Mouse (Mus musculus) heart, postnatal 36 days (tissue): ENCODE measurements around the gene Slc22a14. TPM values are rescaled to one million over a fixed set of nuclear protein-coding genes. Genes with fewer than 3 reads are reported as not detected.
"Not testable (repeated sequence)": the region's sequence is repeated elsewhere in the genome, so short reads cannot be mapped to it uniquely, and the experiment has no call there.

Experiments
- DNase-seq, 2 experiments: peaks; one replicate each; pipeline ENCODE4 v3.0.0; 2021 to 2022
- intact Hi-C: fragments of 180-260 bp; cut with DNase I; formaldehyde crosslinking; loops from one replicate; pipeline ENCODE4 v1.15.1; 2025
- total RNA-seq, 2 experiments: library from RNA; stranded (reverse); gene quantifications; 2 replicates each; pipeline ENCODE4 v1.2.3; 2021

Slc22a14 gene
- total RNA-seq, 2 experiments from 2014 or later = 0.19 TPM; not detected in 1

DNA sequence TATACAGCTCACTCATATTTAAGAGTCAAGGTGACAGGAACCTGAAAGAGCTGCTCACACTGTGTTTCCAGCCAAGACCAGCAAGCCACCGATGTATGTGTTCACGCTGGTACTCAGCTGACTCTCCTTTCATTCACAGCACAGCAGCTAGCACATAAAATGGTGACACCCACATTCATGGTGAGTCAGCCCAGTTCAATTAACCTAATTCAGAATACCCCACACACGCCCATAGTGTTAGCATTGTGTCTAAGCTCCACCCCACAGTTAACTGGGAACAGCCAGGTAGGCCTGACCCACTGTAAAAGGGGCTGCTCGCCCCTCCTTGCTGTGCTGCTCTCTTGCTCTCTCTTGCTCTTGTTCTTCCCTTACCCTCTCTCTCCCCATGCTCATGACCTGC lies 93.9 kb downstream of the Slc22a14 start:
- intact Hi-C loops = loop anchor here (10.0 kb wide), 1 partner anchor 117 kb away; the partner anchor contains the start of genes Acaa1b and Gm47289
- DNase-seq = no peak

DNA sequence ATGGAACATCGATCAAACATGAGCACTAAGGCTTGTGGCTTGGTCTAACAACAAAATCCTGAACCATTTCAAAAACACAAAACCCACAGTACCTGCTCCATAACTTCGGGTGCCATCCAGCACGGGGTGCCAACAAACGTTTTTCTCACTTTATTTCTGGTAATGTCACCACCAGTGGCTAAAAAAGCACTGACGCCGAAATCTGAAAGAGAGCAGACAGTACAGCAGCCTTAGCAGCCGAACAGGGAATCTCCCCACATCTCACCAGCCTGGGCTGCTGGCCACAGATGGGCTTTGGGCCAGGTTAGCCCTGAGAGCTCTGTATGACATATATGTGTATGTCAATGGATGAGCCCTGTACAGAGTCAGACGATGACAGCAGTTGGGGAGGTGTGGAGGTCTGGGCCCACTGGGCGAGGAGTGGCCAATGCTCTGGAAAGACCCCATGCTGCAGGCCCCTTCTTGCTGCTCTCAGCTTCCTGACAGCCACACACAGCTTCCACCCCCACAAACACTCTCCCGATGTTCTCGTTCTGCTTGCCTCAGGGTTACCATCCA lies 96.7 kb downstream of the Slc22a14 start:
- intact Hi-C loops = no loop called here
- no peak for DNase-seq

DNA sequence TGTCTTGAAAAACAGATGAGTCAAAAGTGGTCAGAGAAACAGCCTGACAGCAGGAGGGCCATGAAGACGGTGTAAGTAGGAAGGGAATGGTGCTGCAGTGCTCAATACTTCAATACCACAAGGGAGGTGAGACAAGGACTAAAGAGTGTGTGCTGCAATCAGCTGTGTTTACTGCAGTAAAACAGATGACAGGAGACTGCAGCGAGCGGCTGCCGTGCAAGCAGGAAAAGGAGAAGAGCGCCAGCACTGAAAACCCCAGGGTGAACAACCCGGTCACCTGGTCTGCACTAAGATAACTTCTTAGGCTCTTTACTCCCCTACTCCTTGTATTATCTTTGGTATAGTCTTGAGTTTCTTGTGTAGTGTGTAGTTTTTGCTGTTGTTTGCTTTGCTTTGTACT lies 97.2 kb downstream of the Slc22a14 start:
- no peak for DNase-seq
- intact Hi-C loops = no loop called here

DNA sequence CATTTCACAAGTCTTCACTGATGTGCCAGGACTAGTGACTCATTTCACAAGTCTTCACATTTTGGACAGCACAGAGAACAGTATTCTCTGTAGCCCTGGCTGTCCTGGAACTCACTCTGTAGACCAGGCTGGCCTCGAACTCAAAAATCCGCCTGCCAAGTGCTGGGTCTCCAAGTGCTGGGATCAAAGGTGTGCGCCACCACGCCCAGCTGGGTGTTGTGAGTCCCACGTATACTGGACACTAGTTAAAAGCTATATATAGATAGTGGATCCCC lies 99.3 kb downstream of the Slc22a14 start:
- DNase-seq, intact Hi-C loops: not testable (repeated sequence)

DNA sequence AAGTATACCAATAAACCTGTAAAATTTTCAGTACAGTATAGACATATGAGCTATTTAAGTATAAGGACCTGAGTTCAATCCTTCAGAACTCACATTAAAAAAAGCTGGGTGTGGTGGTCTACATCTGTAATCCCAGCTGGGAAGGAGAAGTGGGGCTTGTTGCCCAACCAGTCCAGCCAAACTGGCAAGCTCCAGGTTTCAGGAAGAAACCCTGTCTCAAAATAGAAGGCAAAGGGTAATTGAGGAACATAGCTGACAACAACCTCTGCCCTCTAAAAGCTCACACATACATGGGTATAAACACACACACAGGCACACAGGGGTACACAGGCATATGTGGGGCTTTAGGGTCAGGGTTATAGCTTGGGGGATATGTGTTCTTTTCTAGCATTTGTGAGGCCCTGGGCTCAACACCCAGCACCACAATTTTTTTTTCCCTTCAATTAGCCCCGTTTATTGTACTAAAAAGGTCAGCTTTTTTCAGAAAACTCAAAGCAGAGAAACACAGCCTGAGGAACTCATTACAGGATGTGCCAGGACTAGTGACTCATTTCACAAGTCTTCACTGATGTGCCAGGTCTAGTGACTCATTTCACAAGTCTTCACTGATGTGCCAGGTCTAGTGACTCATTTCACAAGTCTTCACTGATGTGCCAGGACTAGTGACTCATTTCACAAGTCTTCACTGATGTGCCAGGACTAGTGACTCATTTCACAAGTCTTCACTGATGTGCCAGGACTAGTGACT lies 99.8 kb downstream of the Slc22a14 start:
- intact Hi-C loops = not testable (repeated sequence)

DNA sequence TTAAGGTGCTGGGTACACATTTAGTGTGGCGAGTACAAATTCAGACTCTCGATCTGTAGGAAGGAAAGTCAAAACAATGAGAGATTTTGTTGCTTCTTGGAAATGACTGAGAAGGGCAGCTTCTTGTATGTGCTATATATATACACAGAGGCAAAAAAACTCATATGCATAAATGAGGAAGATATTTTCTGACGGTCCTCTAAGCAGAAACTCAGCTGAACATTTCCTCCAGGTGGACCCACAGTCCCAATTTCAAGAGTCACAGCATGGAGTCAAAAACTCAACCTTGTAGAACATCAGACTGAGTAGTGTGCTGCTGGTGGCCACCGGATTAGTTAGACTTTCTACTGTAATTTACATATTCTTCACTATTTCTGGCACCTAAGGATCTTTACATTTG lies 102.3 kb downstream of the Slc22a14 start:
- intact Hi-C loops = no loop called here
- no peak for DNase-seq

More for the DNA sequence above, 99.8 kb downstream of the Slc22a14 start:
- not testable (repeated sequence) for DNase-seq

DNA sequence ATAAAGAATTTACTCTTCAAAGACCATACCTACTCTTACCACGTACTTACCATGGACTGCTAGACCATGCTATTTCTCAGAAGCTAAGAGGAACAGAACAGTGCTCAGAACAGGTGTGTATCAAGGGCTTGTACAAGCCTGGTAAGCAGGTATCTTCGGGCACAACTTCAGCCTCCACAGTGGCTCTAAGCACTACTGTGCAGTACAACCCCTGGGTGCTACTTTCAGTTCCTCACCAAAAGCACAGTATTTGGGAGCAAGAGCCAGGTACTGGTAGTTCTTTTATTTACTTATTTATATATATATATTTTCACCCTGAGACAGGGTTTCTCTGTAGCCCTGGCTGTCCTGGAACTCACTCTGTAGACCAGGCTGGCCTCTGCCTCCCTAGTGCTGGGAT lies 104.5 kb downstream of the Slc22a14 start:
- no peak for DNase-seq
- intact Hi-C loops = no loop called here

DNA sequence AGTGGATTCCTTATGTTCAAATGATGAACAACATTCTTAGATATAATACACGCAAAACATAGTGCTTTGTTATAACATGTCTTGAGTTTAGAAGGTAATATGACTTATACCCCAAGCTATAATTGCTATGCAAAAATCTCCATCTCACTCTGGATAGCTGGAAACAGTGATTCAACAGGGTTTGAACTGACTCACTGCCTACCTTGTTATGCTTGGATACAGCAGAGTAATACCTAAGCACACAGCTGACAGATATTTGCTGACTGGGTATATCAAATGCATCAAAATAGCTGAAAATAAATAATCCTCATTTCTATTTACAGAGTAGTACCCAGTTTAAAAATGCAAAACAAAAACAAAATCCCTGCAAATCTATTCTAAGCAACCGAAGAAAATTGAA lies 106.6 kb downstream of the Slc22a14 start:
- no peak for DNase-seq
- intact Hi-C loops = no loop called here

DNA sequence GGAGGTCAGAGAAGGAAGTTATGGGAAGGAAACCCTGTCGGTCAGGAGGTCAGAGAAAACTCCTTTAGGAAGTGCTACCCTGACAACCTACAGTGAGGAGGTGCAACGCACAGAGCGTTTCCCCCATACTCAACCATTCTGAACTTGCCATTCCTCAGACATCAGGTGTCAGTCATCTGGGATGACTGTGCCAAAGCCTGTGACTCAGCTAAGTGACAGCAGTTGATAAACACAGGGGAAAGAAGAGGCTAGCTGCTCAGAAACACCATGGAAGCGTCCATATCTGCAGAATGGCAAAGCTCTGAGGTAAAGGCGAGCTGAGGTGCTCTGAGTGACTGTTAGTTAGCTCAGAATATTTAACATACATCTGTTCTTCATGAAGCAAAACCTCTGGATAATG lies 107.2 kb downstream of the Slc22a14 start:
- DNase-seq = no peak
- intact Hi-C loops = no loop called here

DNA sequence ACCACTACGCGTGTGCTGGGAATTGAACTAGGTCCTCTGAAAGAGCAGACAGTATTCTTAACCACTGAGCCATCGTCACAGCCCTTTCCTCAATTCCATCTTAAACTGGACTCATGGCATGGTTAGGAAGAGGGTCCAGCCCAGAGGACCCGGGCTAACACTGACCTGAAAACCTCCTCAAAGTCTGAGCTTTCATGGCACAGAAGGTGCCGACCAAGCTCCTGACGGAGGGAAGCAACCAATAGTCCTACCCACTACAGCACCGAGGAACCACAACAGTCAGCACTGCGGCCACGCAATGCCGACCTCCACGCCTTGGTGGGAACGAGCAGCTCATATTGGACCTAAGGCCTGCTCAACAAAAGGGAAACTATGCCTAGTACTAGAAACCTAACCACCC lies 109.2 kb downstream of the Slc22a14 start:
- intact Hi-C loops = no loop called here
- DNase-seq = no peak

DNA sequence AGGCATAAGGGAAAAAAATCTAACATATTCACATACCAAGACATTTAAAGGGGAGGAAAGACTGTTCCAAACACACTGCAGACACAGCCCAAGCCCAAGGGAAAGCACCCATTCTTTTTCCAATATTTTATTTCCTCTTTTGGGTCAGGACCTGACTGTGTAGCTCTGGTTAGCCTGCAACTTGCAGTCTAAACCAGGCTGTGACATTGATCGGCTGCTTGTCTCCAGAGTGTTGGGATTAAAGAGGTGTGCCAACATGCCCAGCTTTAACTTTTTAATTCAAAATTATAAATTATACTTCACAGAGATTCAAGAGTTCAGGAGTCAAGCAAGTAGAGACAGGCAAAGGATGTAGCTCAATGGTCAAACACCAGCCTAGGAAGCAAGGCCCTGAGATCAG lies 110.3 kb downstream of the Slc22a14 start:
- no peak for DNase-seq
- intact Hi-C loops = no loop called here

DNA sequence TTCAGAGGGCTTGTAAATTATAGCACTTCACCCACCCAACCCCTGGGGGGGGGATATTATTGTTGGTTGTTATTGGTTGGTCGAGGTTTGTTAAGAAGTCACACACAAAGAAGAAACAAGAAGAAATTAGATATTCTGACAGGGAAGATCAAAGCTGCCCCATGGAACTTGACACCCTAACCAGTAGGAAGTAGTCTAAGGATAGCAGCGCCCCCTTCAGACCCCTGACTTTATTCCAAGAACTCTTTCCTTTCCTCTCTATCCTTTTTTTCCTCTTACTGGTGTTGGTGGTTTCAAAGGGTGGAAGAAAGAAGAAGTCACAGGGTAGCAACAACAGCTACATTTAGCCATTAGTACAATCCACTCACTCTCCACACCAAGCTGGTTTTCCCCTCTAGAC lies 111.2 kb downstream of the Slc22a14 start:
- intact Hi-C loops = no loop called here
- no peak for DNase-seq

DNA sequence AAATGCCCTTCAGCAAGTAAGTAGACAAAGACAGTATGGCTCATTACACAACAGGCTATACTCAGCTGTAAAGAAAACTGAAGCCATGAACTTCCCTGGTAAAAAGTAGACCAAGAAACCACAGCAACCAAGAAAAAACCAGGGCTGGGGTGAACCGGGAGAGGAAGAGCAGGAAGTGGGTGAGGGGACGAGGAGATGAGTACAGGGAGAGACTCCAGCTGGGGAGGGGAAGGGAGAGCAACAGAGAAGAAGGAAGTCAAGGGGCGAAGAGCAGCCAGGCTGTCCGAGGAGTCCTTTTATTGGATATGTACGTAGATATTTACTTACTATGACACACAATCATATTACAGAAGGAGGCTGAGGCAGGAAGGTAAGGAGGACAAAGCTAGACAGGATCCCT lies 117.4 kb downstream of the Slc22a14 start:
- intact Hi-C loops = no loop called here
- DNase-seq = no peak

DNA sequence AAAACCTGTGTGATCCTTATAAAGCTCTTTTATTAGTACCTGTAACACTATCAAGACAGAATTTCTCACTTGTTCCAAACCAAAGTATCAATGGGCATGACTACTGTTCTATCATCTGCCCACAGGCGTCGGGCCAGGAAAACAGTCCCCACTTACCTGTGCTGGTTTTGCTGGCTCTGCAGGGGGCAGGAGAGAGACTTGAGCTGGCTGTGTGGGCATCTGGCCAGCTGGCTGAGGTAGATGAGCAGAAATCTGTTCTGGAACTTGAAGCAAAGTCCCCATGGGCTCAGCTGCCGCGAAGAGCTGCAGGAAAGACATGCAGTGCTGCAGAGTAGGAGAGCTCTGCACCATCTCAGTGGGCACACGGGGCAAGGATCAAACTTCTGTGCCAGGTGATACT lies 118.5 kb downstream of the Slc22a14 start:
- intact Hi-C loops = no loop called here
- DNase-seq = peak; percentile 17 to 32

DNA sequence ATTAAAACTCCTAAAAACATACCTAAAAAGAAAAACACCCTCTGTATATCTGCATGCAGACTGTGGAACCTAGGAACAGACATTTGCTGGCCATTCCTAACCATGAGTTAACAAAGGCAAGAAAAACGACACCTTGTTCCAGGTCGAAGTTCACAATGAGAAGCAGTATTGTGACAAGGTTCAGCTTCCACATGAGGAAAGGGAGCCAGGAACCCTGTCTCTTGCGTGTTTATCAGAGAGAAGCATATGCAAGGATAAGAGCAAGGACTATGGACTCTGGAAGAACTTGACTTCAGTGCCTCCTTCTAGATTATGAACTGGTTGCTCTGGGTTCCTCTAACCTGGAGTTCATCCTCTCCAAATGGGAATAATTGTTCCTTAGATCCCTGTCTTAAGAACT lies 121.4 kb downstream of the Slc22a14 start:
- no peak for DNase-seq
- intact Hi-C loops = no loop called here

DNA sequence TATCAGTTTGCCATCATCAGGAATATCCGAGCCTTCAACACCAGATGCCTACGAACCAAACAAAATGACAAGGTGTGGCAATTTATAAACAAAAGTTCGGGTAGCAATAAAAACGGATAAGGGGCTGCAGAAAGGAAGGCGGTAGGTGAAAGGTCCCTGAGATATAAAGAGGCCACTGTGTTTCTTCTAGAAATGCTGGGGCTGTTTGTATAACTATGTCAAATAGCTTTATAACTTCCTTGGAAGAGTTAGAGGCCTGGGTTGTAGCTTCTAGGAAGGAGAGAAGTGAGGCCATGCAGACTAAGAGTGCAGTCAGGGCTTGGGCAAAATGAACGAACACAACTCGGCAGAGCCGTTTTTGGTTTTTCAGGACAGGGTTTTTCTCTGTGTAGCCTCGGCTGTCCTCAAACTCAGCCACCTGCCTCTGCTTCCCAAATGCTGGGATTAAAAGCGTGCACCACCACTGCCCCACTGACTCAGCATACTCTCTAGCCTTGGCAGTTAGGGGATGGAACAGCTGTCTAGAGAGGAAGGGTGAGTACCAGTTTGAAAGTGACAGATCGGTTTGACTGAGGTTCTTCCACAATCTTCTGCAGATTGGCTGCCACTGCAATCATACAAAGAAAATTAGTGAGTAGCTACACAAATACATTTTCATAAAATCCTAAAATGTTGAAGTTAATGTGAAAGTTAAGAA lies 124.0 kb downstream of the Slc22a14 start:
- intact Hi-C loops = no loop called here
- no peak for DNase-seq

DNA sequence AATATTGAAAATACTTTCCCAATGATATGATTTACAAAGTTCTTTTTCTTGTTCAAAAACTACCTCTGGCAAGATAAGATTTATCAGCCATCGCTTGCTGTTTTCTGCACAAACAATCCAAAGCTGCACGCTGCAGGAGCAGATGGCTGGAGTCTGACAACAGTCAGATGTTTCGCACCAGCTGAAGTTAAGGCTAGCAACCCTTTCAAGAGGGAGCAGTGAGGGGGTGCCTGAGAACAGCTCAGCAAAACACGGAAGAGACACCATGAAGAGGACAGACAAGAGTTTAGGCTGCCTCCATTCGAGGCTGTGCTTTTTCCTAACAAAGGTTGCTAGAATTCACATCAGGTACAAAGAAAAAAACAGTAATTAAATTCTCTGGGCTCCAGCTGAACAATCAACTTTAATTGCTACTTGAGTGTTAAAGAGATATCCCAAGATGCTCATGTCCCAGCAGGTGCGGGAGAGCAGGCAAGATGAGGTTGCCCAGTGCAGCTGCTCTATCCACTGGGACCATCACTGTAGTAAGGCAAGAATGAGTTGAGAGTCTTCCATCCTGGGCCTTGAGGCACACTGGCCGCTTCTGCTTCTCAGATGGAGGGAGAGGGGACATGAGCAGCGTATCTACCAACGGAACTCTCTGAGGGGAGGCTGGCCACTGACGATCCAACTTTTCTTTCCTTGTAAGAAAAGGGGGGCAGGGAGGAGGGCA lies 124.9 kb downstream of the Slc22a14 start:
- intact Hi-C loops = no loop called here

DNA sequence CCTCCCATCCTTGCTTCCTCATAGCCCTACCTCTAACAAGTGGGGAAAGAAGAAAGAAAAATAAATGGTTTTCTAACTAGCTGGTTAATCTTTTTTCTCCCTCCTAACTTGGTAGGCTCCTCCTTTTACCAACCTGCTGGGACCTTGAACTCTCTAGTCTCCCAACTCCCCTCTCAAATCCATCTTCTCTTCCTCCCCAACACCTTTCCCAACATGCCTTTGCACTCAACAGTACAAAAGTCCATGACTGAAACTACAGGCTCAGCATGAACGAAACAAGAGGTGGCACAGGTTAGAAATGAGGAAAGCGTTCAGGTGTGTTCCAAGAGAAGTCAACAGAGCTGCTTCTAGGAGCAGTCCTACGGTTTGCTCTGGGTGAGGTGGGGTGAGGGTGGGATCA lies 126.1 kb downstream of the Slc22a14 start:
- no peak for DNase-seq
- intact Hi-C loops = no loop called here

More for the DNA sequence above, 124.9 kb downstream of the Slc22a14 start:
- no peak for DNase-seq

DNA sequence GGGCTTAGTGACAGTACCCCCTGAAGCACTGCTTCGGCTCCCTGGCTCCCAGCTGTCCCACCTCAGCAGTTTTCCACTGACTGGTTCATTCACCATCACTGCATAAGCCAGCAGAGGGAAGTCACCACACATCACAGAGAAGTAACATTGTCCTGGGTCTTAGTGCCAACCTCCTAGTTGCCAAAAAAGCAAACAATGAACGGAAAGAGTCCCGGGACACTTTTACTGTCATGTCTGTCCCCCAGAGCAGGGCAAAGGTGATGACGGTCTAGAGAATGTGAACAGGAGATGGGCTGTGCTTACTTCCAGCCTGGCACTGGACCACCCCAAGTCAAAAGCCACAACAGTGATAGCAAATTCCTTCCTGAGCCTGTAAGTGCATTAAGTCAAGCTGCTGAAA lies 126.6 kb downstream of the Slc22a14 start:
- intact Hi-C loops = no loop called here
- DNase-seq = no peak

DNA sequence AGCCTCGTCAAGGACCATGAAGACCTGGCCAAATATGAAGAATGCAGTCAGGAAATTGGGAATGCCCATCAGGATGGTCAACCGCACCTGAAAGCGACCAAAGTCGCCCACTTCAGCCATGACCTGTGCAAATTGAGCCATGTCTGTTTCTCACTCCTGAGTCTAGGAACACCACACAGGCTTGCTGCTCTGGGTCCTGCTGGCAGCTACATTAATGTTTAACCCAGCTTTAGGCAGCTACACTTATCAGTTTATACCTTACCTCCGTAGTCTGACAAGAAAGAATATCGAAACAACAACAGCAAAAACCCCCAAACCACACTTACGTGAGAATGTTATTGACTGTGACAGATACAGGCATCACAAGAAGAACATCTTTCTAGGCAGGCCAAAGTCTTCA lies 133.8 kb downstream of the Slc22a14 start:
- no peak for DNase-seq
- intact Hi-C loops = no loop called here

DNA sequence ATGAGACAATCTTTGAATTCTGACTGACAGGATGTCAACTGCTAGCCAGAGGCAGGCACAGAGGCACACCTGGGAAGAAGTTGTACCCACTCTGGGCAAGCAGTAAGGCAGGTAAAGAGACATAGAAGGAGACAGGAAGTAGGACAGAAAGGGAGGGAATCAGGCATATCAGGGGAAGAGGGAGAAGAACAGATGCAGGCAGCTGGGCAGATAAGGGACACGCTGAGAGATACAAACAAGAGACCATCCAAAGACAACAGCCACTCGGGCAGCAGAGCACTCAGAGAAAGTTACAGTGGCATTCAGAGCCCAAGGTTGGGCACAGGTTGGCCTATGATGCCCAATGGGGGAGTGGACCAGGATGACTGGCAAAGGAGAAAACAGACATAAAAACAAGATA lies 134.5 kb downstream of the Slc22a14 start:
- no peak for DNase-seq
- intact Hi-C loops = no loop called here

DNA sequence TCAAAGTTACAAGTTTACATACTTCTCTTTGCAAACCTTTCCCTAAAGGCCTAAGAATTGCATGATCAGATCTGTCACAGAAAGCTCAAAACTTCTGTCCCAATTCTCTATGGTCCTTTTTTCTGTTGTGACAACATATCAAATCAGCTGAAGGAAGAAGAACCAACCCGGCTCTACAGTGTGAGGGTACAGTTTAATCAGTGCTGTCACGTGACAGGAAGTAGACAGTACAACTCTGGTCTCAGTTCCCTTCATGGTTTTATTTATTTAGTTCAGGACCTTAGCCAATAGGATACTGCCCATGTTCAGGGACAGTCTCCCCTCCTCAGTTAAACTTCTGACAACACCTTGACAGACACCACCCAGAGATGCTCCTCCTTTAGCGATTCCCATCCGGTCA lies 145.1 kb downstream of the Slc22a14 start:
- no peak for DNase-seq
- intact Hi-C loops = no loop called here
